Mouse (Mus musculus): Measurements from ENCODE around the gene Tshz2. TPM values are rescaled to one million over a fixed set of nuclear protein-coding genes. Genes with fewer than 3 reads are reported as not detected.

The Tshz2 gene
- polyA plus RNA-seq, 1 experiment = 5.8 TPM

GRCm38 (mm10) chr2:169752126-169752525 is 119.3 kb downstream of the Tshz2 start:
- H3K4me1 ChIP-seq (ENCODE audit: control insufficient read depth, insufficient read depth, insufficient read length, low read length) = peaks cover 4% of the 10 kb centered on the region
- WGBS = 89% methylated on average over 9 of the region's 9 CpGs
- no peak for TF ChIP-seq POLR2A (IDR thresholded peaks at IDR 0.05; ENCODE audit: low read depth, low read length)
- no peak overlapping the region for H3K27ac ChIP-seq (ENCODE audit: insufficient read depth, low read depth, low read length)
- H3K4me3 ChIP-seq (ENCODE audit: low read depth, low read length) = no peak overlapping the region
- H3K27me3 ChIP-seq (ENCODE audit: control insufficient read depth, insufficient read depth, low read length) = no peaks in the 10 kb centered on the region
- H3K36me3 ChIP-seq (ENCODE audit: control insufficient read depth, insufficient read depth, low read length) = no peaks in the 10 kb centered on the region

- Histone ChIP-seq H3K27ac (ENCODE audit: insufficient read depth, low read depth, low read length) (no peak overlapping the region), H3K4me3 (ENCODE audit: low read depth, low read length) (no peak overlapping the region), H3K36me3 (ENCODE audit: control insufficient read depth, insufficient read depth, low read length) (no peaks in the 10 kb centered on the region), H3K4me1 (ENCODE audit: control insufficient read depth, insufficient read depth, insufficient read length, low read length) (peaks cover 4% of the 10 kb centered on the region), H3K27me3 (ENCODE audit: control insufficient read depth, insufficient read depth, low read length) (no peaks in the 10 kb centered on the region)
- TF ChIP-seq POLR2A (IDR thresholded peaks at IDR 0.05; ENCODE audit: low read depth, low read length) = no peak
- TF ChIP-seq CTCF (IDR thresholded peaks at IDR 0.05; ENCODE audit: extremely low read depth, insufficient read length, insufficient replicate concordance, low read depth, low read length) = no peak
- WGBS = 89% methylated on average over 9 of the region's 9 CpGs
Observed at GRCm38 (mm10) chr2:169753432-169753831, 120.6 kb downstream of the Tshz2 start.

- Histone ChIP-seq H3K36me3 (ENCODE audit: control insufficient read depth, insufficient read depth, low read length) (no peaks in the 10 kb centered on the region), H3K27me3 (ENCODE audit: control insufficient read depth, insufficient read depth, low read length) (no peaks in the 10 kb centered on the region), H3K4me3 (ENCODE audit: low read depth, low read length) (no peak overlapping the region), H3K27ac (ENCODE audit: insufficient read depth, low read depth, low read length) (no peak overlapping the region), H3K4me1 (ENCODE audit: control insufficient read depth, insufficient read depth, insufficient read length, low read length) (peaks cover 4% of the 10 kb centered on the region)
- WGBS = 27% methylated on average over 7 of the region's 7 CpGs
- TF ChIP-seq CTCF (IDR thresholded peaks at IDR 0.05; ENCODE audit: extremely low read depth, insufficient read length, insufficient replicate concordance, low read depth, low read length) = no peak
- TF ChIP-seq POLR2A (IDR thresholded peaks at IDR 0.05; ENCODE audit: low read depth, low read length) = no peak
Observed at GRCm38 (mm10) chr2:169755091-169755490, 122.3 kb downstream of the Tshz2 start.

GRCm38 (mm10) chr2:169758120-169758519 is 125.3 kb downstream of the Tshz2 start:
- WGBS = 63% methylated on average over 6 of the region's 6 CpGs
- Histone ChIP-seq H3K27ac (ENCODE audit: insufficient read depth, low read depth, low read length) (no peak overlapping the region), H3K27me3 (ENCODE audit: control insufficient read depth, insufficient read depth, low read length) (no peaks in the 10 kb centered on the region), H3K36me3 (ENCODE audit: control insufficient read depth, insufficient read depth, low read length) (no peaks in the 10 kb centered on the region), H3K4me3 (ENCODE audit: low read depth, low read length) (no peak overlapping the region), H3K4me1 (ENCODE audit: control insufficient read depth, insufficient read depth, insufficient read length, low read length) (no peaks in the 10 kb centered on the region; the same call in 1 of the 2 replicates)
- no peak for TF ChIP-seq CTCF (IDR thresholded peaks at IDR 0.05; ENCODE audit: extremely low read depth, insufficient read length, insufficient replicate concordance, low read depth, low read length)
- TF ChIP-seq POLR2A (IDR thresholded peaks at IDR 0.05; ENCODE audit: low read depth, low read length) = no peak

- Histone ChIP-seq H3K36me3 (ENCODE audit: control insufficient read depth, insufficient read depth, low read length) (no peaks in the 10 kb centered on the region), H3K4me3 (ENCODE audit: low read depth, low read length) (no peak overlapping the region), H3K27me3 (ENCODE audit: control insufficient read depth, insufficient read depth, low read length) (no peaks in the 10 kb centered on the region), H3K27ac (ENCODE audit: insufficient read depth, low read depth, low read length) (no peak overlapping the region), H3K4me1 (ENCODE audit: control insufficient read depth, insufficient read depth, insufficient read length, low read length) (no peaks in the 10 kb centered on the region; the same call in 1 of the 2 replicates)
- no peak for TF ChIP-seq POLR2A (IDR thresholded peaks at IDR 0.05; ENCODE audit: low read depth, low read length)
- TF ChIP-seq CTCF (IDR thresholded peaks at IDR 0.05; ENCODE audit: extremely low read depth, insufficient read length, insufficient replicate concordance, low read depth, low read length) = no peak
- WGBS = 85% methylated on average over 1 of the region's 1 CpGs
Observed at GRCm38 (mm10) chr2:169760117-169760516, 127.3 kb downstream of the Tshz2 start.

GRCm38 (mm10) chr2:169761726-169762125 is 128.9 kb downstream of the Tshz2 start:
- TF ChIP-seq CTCF (IDR thresholded peaks at IDR 0.05; ENCODE audit: extremely low read depth, insufficient read length, insufficient replicate concordance, low read depth, low read length) = no peak
- no peak for TF ChIP-seq POLR2A (IDR thresholded peaks at IDR 0.05; ENCODE audit: low read depth, low read length)
- Histone ChIP-seq H3K27ac (ENCODE audit: insufficient read depth, low read depth, low read length) (no peak overlapping the region), H3K36me3 (ENCODE audit: control insufficient read depth, insufficient read depth, low read length) (no peaks in the 10 kb centered on the region), H3K27me3 (ENCODE audit: control insufficient read depth, insufficient read depth, low read length) (no peaks in the 10 kb centered on the region), H3K4me1 (ENCODE audit: control insufficient read depth, insufficient read depth, insufficient read length, low read length) (no peaks in the 10 kb centered on the region), H3K4me3 (ENCODE audit: low read depth, low read length) (no peak overlapping the region)
- WGBS = 36% methylated on average over 3 of the region's 3 CpGs

GRCm38 (mm10) chr2:169762301-169762700 is 129.5 kb downstream of the Tshz2 start:
- H3K27ac ChIP-seq (ENCODE audit: insufficient read depth, low read depth, low read length) = no peak overlapping the region
- H3K4me3 ChIP-seq (ENCODE audit: low read depth, low read length) = no peak overlapping the region
- H3K4me1 ChIP-seq (ENCODE audit: control insufficient read depth, insufficient read depth, insufficient read length, low read length) = no peaks in the 10 kb centered on the region
- no peaks in the 10 kb centered on the region for H3K27me3 ChIP-seq (ENCODE audit: control insufficient read depth, insufficient read depth, low read length)
- no peaks in the 10 kb centered on the region for H3K36me3 ChIP-seq (ENCODE audit: control insufficient read depth, insufficient read depth, low read length)
- TF ChIP-seq CTCF (IDR thresholded peaks at IDR 0.05; ENCODE audit: extremely low read depth, insufficient read length, insufficient replicate concordance, low read depth, low read length) = no peak
- TF ChIP-seq POLR2A (IDR thresholded peaks at IDR 0.05; ENCODE audit: low read depth, low read length) = no peak
- 77% methylated on average over 8 of the region's 8 CpGs for WGBS

GRCm38 (mm10) chr2:169763716-169764115 is 130.9 kb downstream of the Tshz2 start:
- Histone ChIP-seq H3K4me1 (ENCODE audit: control insufficient read depth, insufficient read depth, insufficient read length, low read length) (no peaks in the 10 kb centered on the region), H3K27ac (ENCODE audit: insufficient read depth, low read depth, low read length) (no peak overlapping the region), H3K36me3 (ENCODE audit: control insufficient read depth, insufficient read depth, low read length) (no peaks in the 10 kb centered on the region), H3K4me3 (ENCODE audit: low read depth, low read length) (no peak overlapping the region), H3K27me3 (ENCODE audit: control insufficient read depth, insufficient read depth, low read length) (no peaks in the 10 kb centered on the region)
- TF ChIP-seq POLR2A (IDR thresholded peaks at IDR 0.05; ENCODE audit: low read depth, low read length) (no peak), CTCF (IDR thresholded peaks at IDR 0.05; ENCODE audit: extremely low read depth, insufficient read length, insufficient replicate concordance, low read depth, low read length) (no peak)
- 64% methylated on average over 8 of the region's 8 CpGs for WGBS

Data from small intestine, adult 2 months (tissue).